Mouse (Mus musculus) cortical plate, adult 2 months (tissue): Measurements from ENCODE around the gene Olfr1368.

Experiments
- CTCF ChIP-seq: fragments of 200-500 bp; IDR thresholded peaks from 2 replicates; pipeline ENCODE4 v1.5.1; 2011; ENCODE audit warnings: mild to moderate bottlenecking, control low read depth, low read length; ENCODE audit not compliant: insufficient read depth; ENCODE audit errors: extremely low read depth
- POLR2A ChIP-seq: fragments of 200-500 bp; IDR thresholded peaks from 2 replicates; pipeline ENCODE4 v1.6.1; 2011; ENCODE audit warnings: mild to moderate bottlenecking, low read length, control low read depth; ENCODE audit not compliant: insufficient read depth; ENCODE audit errors: extremely low read depth

DNA sequence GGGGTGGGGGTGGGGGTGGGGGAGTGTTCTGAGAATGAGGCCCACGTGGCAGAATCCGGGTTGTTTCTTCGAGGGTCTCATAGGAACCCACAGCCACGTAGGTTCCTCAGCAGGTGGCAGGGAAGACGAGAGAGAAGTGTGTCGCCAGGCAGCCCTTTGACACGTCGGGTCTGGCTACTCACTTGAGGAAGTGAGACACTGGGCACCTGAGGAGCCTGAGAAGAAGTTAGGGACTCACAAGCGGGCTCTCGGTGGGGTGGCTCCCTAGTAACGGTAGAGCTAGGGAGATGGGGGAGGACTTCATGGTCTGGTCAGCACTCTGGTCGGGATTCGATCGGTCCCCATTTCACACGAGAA, 33.7 kb upstream of the Olfr1368 start, which contains the start of gene Trim27:
- no peak for TF ChIP-seq CTCF
- no peak for TF ChIP-seq POLR2A
